Mouse (Mus musculus): ENCODE measurements at regions not wholly inside any gene's neighbourhood (a gene's known extent, or its start where the extent isn't known, plus 50 kb on each side); places are given as distances from the start of the nearest gene placed in this dataset.

GRCm38 (mm10) chr16:72194320-72194719 lies 113.8 kb upstream of the Robo1 start:
- TF ChIP-seq CHD2 (IDR thresholded peaks at IDR 0.05; ENCODE audit: low read depth, low read length) (no peak), MAFK (IDR thresholded peaks at IDR 0.05; ENCODE audit: insufficient read depth, low read depth, low read length) (no peak), ZNF384 (IDR thresholded peaks at IDR 0.05; ENCODE audit: low read depth, low read length) (peak; percentile 90), ZC3H11A (IDR thresholded peaks at IDR 0.05; ENCODE audit: borderline replicate concordance, low read depth, low read length) (no peak), HCFC1 (IDR thresholded peaks at IDR 0.05; ENCODE audit: borderline replicate concordance, insufficient read depth, low read length) (no peak)

All from ES-E14 (cell line).